Mouse (Mus musculus): Measurements from ENCODE around the gene Btnl10. TPM values are rescaled to one million over a fixed set of nuclear protein-coding genes. Genes with fewer than 3 reads are reported as not detected.

Btnl10 gene
- 0.07 TPM in 1 of 2 replicates, not detected in the other for polyA plus RNA-seq (2014; fragmentation: Nextera tagmentation; extraction: Ambion mirVana)

DNA sequence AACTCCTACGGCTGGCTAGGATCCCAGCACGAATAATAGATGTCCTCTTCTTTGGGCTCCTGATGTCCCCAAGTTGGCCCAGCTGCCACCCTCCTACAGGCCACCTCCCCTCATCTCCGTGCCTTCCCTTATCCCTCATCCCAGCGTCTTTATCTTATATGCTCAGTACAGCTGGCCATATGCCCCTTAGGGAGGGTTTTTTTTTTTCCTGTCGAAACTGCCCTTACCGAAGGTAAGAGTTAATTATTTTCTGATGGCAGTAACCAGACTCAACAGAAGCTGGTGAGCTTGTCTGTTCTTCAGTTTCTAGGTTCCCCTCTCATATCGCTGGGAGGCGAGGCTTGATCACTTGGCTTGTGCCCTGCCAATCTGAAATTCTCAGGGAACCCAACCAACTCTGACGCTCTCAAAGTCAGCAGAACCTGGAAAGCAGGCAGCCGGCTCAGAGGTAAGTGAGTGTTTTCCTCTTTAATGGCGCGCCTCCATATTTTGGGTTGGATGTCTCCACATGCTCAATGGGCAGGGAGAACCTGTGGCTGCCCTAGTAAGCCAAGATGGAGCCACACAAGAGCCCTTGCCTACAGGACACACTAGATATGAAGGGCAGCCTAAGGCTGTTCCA, at the start of gene Btnl10:
Btnl10 (plus strand) TSS at position 164 of the 622 bp plus-strand sequence.
- no peak within 1 kb of the TSS for H3K27ac ChIP-seq (replicated peaks in 1 of 2; ENCODE audit: control insufficient read depth in 1 of 2, insufficient read depth in 1 of 2, low read depth in 2 of 2, low read length in 2 of 2)
- no peak for ATAC-seq (ENCODE audit: insufficient number of reproducible peaks, insufficient read depth, low FRiP score, low read depth)
- H3K9ac ChIP-seq (ENCODE audit: low read length), result no peak within 1 kb of the TSS
- 72% methylated on average over 12 of the region's 12 CpGs for WGBS
- no peak within 1 kb of the TSS for H3K4me3 ChIP-seq (ENCODE audit: control insufficient read depth in 1 of 2, insufficient read depth in 1 of 2, low read depth in 1 of 2, low read length in 2 of 2)
- H3K4me1 ChIP-seq (ENCODE audit: control insufficient read depth in 2 of 2, insufficient read depth in 2 of 2, low read length in 2 of 2), result peaks cover 3 to 7% of the 10 kb centered on the region in 2 experiments; a peak in 2 of 4 replicates
- H3K9me3 ChIP-seq (ENCODE audit: control insufficient read depth, low read length), result no peaks in the 10 kb centered on the region
- no peak within 1 kb of the TSS for H3K4me2 ChIP-seq (ENCODE audit: low read length)
- H3K27me3 ChIP-seq (ENCODE audit: control insufficient read depth, insufficient read depth, low read length), result no peaks in the 10 kb centered on the region
- H3K36me3 ChIP-seq (ENCODE audit: control insufficient read depth, insufficient read depth, low read length), result no peaks in the 10 kb centered on the region

DNA sequence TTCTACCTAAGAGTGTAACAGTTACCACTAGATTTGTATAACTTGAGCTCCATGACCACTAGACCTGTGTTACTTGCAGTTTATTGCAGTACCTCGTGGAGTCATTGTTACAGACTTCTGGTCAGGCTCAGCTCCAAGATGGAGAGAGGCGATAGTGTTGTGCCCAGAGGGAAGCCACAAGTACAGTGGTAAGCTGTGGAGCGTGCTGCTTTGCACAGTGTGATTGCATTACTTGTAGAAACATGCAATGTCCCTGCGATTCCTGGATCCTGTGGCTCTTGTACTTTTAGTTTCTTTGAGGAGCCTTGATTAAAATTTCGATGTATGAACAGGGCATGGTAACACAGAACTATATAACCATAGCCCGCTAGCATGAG, 49.8 kb upstream of the Btnl10 start:
- H3K36me3 ChIP-seq (ENCODE audit: control insufficient read depth, insufficient read depth, low read length), result peaks cover 24% of the 10 kb centered on the region
- no peak overlapping the region for H3K27ac ChIP-seq (replicated peaks in 1 of 2; ENCODE audit: control insufficient read depth in 1 of 2, insufficient read depth in 1 of 2, low read depth in 2 of 2, low read length in 2 of 2)
- peaks cover 4% of the 10 kb centered on the region; the same call in 1 of the 2 replicates for H3K9me3 ChIP-seq (ENCODE audit: control insufficient read depth, low read length)
- peak overlapping the region in 1 of 2 experiments; percentile 68; a peak in 2 of 4 replicates for H3K4me3 ChIP-seq (ENCODE audit: control insufficient read depth in 1 of 2, insufficient read depth in 1 of 2, low read depth in 1 of 2, low read length in 2 of 2)
- peaks cover 0 to 6% of the 10 kb centered on the region in 2 experiments; a peak in 2 of 4 replicates for H3K4me1 ChIP-seq (ENCODE audit: control insufficient read depth in 2 of 2, insufficient read depth in 2 of 2, low read length in 2 of 2)
- WGBS, result 84% methylated on average over 6 of the region's 6 CpGs
- no peak for ATAC-seq (ENCODE audit: insufficient number of reproducible peaks, insufficient read depth, low FRiP score, low read depth)
- peak overlapping the region; percentile 79; the same call in 1 of the 2 replicates for H3K9ac ChIP-seq (ENCODE audit: low read length)
- no peaks in the 10 kb centered on the region for H3K27me3 ChIP-seq (ENCODE audit: control insufficient read depth, insufficient read depth, low read length)
- peak overlapping the region; percentile 68 for H3K4me2 ChIP-seq (ENCODE audit: low read length)

DNA sequence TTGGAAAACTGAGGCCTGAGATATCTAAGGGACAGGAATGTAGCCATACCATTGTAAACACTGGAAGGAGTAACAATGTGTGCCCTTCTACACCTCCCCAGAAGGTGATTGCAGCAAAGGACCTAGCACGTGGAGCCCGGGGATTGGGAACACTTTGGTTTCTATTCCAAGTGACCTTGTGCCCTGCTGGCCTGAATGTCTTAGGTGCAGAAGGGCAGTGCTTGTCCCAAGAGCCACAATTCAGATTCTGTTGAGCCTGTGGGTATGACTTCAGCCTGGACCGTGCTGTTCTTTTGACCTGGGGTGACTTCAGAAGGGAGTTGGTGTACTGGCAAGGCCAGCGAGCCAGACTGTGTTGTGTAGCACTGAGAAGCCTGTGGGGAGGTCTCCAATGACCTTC, 46.7 kb upstream of the Btnl10 start:
- H3K9me3 ChIP-seq (ENCODE audit: control insufficient read depth, low read length), result no peaks in the 10 kb centered on the region
- WGBS, result 78% methylated on average over 4 of the region's 4 CpGs
- H3K27ac ChIP-seq (replicated peaks in 1 of 2; ENCODE audit: control insufficient read depth in 1 of 2, insufficient read depth in 1 of 2, low read depth in 2 of 2, low read length in 2 of 2), result no peak overlapping the region
- H3K4me2 ChIP-seq (ENCODE audit: low read length), result no peak overlapping the region
- H3K36me3 ChIP-seq (ENCODE audit: control insufficient read depth, insufficient read depth, low read length), result peaks cover 27% of the 10 kb centered on the region
- ATAC-seq (ENCODE audit: insufficient number of reproducible peaks, insufficient read depth, low FRiP score, low read depth), result no peak
- H3K9ac ChIP-seq (ENCODE audit: low read length), result no peak overlapping the region
- H3K4me1 ChIP-seq (ENCODE audit: control insufficient read depth in 2 of 2, insufficient read depth in 2 of 2, low read length in 2 of 2), result peaks cover 0 to 6% of the 10 kb centered on the region in 2 experiments; a peak in 2 of 4 replicates
- no peaks in the 10 kb centered on the region for H3K27me3 ChIP-seq (ENCODE audit: control insufficient read depth, insufficient read depth, low read length)
- H3K4me3 ChIP-seq (ENCODE audit: control insufficient read depth in 1 of 2, insufficient read depth in 1 of 2, low read depth in 1 of 2, low read length in 2 of 2), result no peak overlapping the region

DNA sequence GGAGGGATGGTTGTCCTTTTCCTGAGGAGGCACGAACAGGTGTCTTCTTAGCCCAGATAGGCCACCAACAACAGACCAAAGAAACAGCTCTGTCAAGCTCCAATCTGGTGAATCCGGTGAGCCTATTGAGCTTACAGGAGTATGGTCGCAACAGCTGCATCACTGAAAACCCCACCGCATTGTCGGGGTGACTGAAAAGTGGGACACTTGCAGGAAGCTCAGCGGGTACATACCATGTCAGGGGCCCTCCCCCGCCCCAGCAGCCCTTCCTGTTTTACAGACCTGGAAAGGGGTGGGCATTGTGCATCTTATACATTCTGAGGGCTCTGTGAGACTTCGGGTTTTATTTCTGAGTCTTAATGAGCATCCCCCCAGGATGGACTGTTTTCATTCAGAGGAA, 34.0 kb upstream of the Btnl10 start:
- no peak overlapping the region for H3K9ac ChIP-seq (ENCODE audit: low read length)
- no peaks in the 10 kb centered on the region for H3K9me3 ChIP-seq (ENCODE audit: control insufficient read depth, low read length)
- no peaks in the 10 kb centered on the region for H3K27me3 ChIP-seq (ENCODE audit: control insufficient read depth, insufficient read depth, low read length)
- H3K4me1 ChIP-seq (ENCODE audit: control insufficient read depth in 2 of 2, insufficient read depth in 2 of 2, low read length in 2 of 2), result no peaks in the 10 kb centered on the region
- H3K4me3 ChIP-seq (ENCODE audit: control insufficient read depth in 1 of 2, insufficient read depth in 1 of 2, low read depth in 1 of 2, low read length in 2 of 2), result no peak overlapping the region
- no peak overlapping the region for H3K4me2 ChIP-seq (ENCODE audit: low read length)
- peaks cover 37% of the 10 kb centered on the region for H3K36me3 ChIP-seq (ENCODE audit: control insufficient read depth, insufficient read depth, low read length)
- WGBS, result 79% methylated on average over 8 of the region's 8 CpGs
- ATAC-seq (ENCODE audit: insufficient number of reproducible peaks, insufficient read depth, low FRiP score, low read depth), result no peak
- H3K27ac ChIP-seq (replicated peaks in 1 of 2; ENCODE audit: control insufficient read depth in 1 of 2, insufficient read depth in 1 of 2, low read depth in 2 of 2, low read length in 2 of 2), result no peak overlapping the region

DNA sequence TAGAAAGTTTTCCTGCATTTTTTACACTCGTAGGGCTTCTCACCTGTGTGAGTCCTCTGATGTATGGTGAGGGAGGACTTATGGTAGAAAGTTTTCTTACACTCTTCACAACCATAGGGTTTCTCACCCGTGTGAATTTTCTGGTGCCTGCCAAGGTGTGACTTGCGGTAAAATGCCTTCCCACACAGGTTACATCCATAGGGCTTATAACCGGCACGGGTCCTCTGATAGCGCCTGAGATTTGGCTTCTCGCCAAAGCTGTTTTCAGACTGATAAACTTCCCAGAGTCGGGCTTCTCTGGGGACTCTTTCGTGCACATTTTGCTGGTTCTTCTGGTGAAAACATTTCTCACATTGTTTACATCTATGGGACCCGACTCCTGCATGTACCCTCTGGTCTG, 27.2 kb upstream of the Btnl10 start:
- Histone ChIP-seq H3K27ac (replicated peaks in 1 of 2; ENCODE audit: control insufficient read depth in 1 of 2, insufficient read depth in 1 of 2, low read depth in 2 of 2, low read length in 2 of 2) (no peak overlapping the region), H3K4me1 (ENCODE audit: control insufficient read depth in 2 of 2, insufficient read depth in 2 of 2, low read length in 2 of 2) (no peaks in the 10 kb centered on the region), H3K36me3 (ENCODE audit: control insufficient read depth, insufficient read depth, low read length) (peaks cover 50% of the 10 kb centered on the region), H3K9ac (ENCODE audit: low read length) (no peak overlapping the region), H3K4me3 (ENCODE audit: control insufficient read depth in 1 of 2, insufficient read depth in 1 of 2, low read depth in 1 of 2, low read length in 2 of 2) (no peak overlapping the region), H3K27me3 (ENCODE audit: control insufficient read depth, insufficient read depth, low read length) (no peaks in the 10 kb centered on the region), H3K4me2 (ENCODE audit: low read length) (no peak overlapping the region), H3K9me3 (ENCODE audit: control insufficient read depth, low read length) (no peaks in the 10 kb centered on the region)
- no peak for ATAC-seq (ENCODE audit: insufficient number of reproducible peaks, insufficient read depth, low FRiP score, low read depth)
- 74% methylated on average over 10 of the region's 10 CpGs for WGBS

DNA sequence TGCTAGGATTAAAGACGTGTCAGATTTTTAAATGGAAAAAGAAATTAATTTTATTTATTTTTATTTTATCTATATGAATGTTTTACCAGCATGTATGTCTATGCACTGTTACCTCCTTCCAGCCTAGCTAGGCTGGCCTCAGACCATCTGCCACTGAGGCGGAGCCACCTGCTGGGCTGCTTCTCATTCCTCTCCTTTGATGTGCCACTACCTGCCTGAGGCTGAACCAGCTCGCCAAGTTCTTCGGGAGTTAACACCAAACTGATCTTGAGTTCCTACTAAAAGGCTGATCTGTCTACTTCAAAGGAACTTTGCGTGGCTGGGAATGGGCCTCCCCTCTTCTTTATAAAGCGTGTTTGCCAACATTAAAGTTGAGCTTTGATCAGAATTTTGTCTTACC, 23.3 kb upstream of the Btnl10 start:
- Histone ChIP-seq H3K4me1 (ENCODE audit: control insufficient read depth in 2 of 2, insufficient read depth in 2 of 2, low read length in 2 of 2) (no peaks in the 10 kb centered on the region), H3K9me3 (ENCODE audit: control insufficient read depth, low read length) (no peaks in the 10 kb centered on the region), H3K4me3 (ENCODE audit: control insufficient read depth in 1 of 2, insufficient read depth in 1 of 2, low read depth in 1 of 2, low read length in 2 of 2) (no peak overlapping the region), H3K27ac (replicated peaks in 1 of 2; ENCODE audit: control insufficient read depth in 1 of 2, insufficient read depth in 1 of 2, low read depth in 2 of 2, low read length in 2 of 2) (no peak overlapping the region), H3K36me3 (ENCODE audit: control insufficient read depth, insufficient read depth, low read length) (peaks cover 72% of the 10 kb centered on the region), H3K27me3 (ENCODE audit: control insufficient read depth, insufficient read depth, low read length) (no peaks in the 10 kb centered on the region), H3K4me2 (ENCODE audit: low read length) (no peak overlapping the region), H3K9ac (ENCODE audit: low read length) (no peak overlapping the region)
- WGBS, result 82% methylated on average over 6 of the region's 6 CpGs
- ATAC-seq (ENCODE audit: insufficient number of reproducible peaks, insufficient read depth, low FRiP score, low read depth), result no peak

DNA sequence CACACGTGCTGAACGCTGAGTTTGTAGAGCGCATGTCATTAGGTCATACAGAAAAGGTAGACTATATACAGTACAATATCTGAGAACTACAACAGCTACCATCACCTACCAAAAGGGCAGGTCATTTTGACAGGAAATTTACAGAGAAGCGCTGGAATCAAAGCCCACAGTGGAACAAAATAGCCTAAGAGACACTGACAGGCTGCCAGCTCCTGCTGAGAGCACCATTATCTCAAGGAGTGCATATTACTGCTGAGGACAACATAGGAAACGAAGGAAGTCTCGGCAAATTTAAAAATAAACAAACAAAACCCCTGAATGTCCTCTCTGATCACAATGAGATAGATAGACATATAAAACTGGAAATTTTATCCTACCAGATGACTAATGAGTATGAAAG, 20.2 kb upstream of the Btnl10 start:
- Histone ChIP-seq H3K27me3 (ENCODE audit: control insufficient read depth, insufficient read depth, low read length) (no peaks in the 10 kb centered on the region), H3K4me1 (ENCODE audit: control insufficient read depth in 2 of 2, insufficient read depth in 2 of 2, low read length in 2 of 2) (no peaks in the 10 kb centered on the region), H3K36me3 (ENCODE audit: control insufficient read depth, insufficient read depth, low read length) (peaks cover 73% of the 10 kb centered on the region), H3K9me3 (ENCODE audit: control insufficient read depth, low read length) (no peaks in the 10 kb centered on the region), H3K4me2 (ENCODE audit: low read length) (no peak overlapping the region), H3K4me3 (ENCODE audit: control insufficient read depth in 1 of 2, insufficient read depth in 1 of 2, low read depth in 1 of 2, low read length in 2 of 2) (no peak overlapping the region), H3K9ac (ENCODE audit: low read length) (no peak overlapping the region), H3K27ac (replicated peaks in 1 of 2; ENCODE audit: control insufficient read depth in 1 of 2, insufficient read depth in 1 of 2, low read depth in 2 of 2, low read length in 2 of 2) (no peak overlapping the region)
- 82% methylated on average over 6 of the region's 6 CpGs for WGBS
- ATAC-seq (ENCODE audit: insufficient number of reproducible peaks, insufficient read depth, low FRiP score, low read depth), result no peak

DNA sequence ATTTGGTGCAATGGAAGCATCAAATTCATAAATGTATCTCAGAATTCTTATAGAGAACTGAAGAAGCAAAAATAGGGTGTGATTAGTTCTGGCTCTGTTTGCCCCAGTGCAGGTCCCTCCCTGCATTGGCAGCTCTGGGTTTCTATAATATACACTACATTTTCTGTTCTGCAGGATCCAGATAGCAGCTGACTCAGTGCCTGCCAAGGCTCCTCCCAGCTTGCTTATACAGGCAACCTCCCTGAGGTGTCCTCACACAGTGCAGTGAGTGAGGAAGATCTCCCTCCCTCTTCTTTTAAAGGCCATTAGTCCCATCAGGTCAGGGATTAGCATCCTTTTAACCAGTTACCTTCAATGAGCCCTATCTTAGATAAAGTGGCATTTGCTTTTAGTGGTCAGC, 16.6 kb upstream of the Btnl10 start:
- H3K4me3 ChIP-seq (ENCODE audit: control insufficient read depth in 1 of 2, insufficient read depth in 1 of 2, low read depth in 1 of 2, low read length in 2 of 2), result no peak overlapping the region
- no peak overlapping the region for H3K4me2 ChIP-seq (ENCODE audit: low read length)
- no peak for ATAC-seq (ENCODE audit: insufficient number of reproducible peaks, insufficient read depth, low FRiP score, low read depth)
- H3K9me3 ChIP-seq (ENCODE audit: control insufficient read depth, low read length), result no peaks in the 10 kb centered on the region
- peaks cover 2 to 7% of the 10 kb centered on the region in 2 experiments; a peak in 3 of 4 replicates for H3K4me1 ChIP-seq (ENCODE audit: control insufficient read depth in 2 of 2, insufficient read depth in 2 of 2, low read length in 2 of 2)
- no peaks in the 10 kb centered on the region for H3K27me3 ChIP-seq (ENCODE audit: control insufficient read depth, insufficient read depth, low read length)
- no peak overlapping the region for H3K9ac ChIP-seq (ENCODE audit: low read length)
- no peak overlapping the region for H3K27ac ChIP-seq (replicated peaks in 1 of 2; ENCODE audit: control insufficient read depth in 1 of 2, insufficient read depth in 1 of 2, low read depth in 2 of 2, low read length in 2 of 2)
- H3K36me3 ChIP-seq (ENCODE audit: control insufficient read depth, insufficient read depth, low read length), result peaks cover 57% of the 10 kb centered on the region
